Mouse (Mus musculus): ENCODE results near the gene Clec12a.

GRCm38 (mm10) chr6:129355774-129356173 is 13.3 kb downstream of the Clec12a start:
- TF ChIP-seq CTCF (IDR thresholded peaks at IDR 0.05; ENCODE audit: extremely low read depth, insufficient read length, insufficient replicate concordance, low read depth, low read length) = no peak
- TF ChIP-seq POLR2A (IDR thresholded peaks at IDR 0.05; ENCODE audit: low read depth, low read length) = no peak

Measured in small intestine, adult 2 months (tissue).